Mouse (Mus musculus) erythroblast, embryonic 14.5 days (primary cell): ENCODE results near the gene Mmd.

Source experiments
- GATA1 ChIP-seq: IDR thresholded peaks from 2 replicates; pipeline ENCODE4 v1.6.1; 2012; ENCODE audit warnings: low read length, inconsistent platforms, mixed read lengths
- TAL1 ChIP-seq: IDR thresholded peaks from 3 replicates; pipeline ENCODE4 v1.6.1; 2012; ENCODE audit warnings: low read length, inconsistent platforms, mixed read lengths

GRCm38 (mm10) chr11:90247793-90248192 is 1.5 kb upstream of the Mmd start:
- TF ChIP-seq GATA1 (no peak), TAL1 (no peak)
